Mouse (Mus musculus): Measurements from ENCODE around the gene Klf11.
"Not testable (repeated sequence)": the region's sequence is repeated elsewhere in the genome, so short reads cannot be mapped to it uniquely, and the experiment has no call there.

The Klf11 gene

DNA sequence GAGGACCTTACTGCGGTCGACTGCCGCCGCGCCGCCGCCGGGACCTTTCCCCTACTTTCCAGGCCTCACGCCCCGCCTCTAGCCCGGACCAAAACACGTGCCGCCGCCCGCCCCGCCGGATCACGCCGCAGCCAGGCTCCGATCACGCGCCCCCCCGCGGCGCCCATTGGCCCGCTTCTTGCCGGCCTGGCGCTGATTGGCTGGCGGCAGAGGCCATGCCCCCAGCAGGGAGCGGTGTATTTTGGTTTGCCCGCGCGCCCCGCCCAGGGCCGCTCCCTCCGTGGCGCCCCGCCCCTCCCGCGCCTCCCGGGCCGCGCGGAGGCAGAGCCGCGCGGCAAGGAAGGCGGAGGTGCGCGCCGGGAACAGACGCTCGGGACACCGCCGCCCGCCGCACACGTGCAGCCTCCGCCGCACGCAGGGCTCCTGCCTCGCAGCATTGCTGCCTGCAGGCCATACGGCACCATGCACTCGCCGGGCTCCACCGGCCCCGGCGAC, at the start of gene Klf11:
TSS of gene Klf11 (plus strand) at position 212 of the 495 bp plus-strand sequence.
- DNase-seq (ENCODE audit: low spot score in 2 of 2) = peak; percentile 96 to 97

DNA sequence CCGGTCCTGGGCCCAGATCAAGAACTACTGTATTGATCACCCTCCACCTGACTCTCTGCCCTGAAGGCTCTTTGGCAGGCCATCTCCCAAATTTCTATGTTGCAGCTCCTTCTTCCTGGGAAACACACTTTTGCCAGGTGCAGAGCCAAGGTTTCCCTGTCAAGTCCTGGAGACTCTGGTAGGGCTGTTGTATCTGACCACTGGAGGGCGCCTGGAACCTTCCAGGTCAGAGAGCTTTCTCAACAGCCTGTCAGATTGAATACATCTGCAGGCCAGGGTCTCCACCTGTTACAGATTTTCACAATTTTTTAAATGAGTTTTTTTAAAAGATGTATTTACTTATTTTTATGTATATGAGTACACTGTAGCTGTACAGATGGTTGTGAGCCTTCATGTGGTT, 47.8 kb upstream of the Klf11 start:
- DNase-seq (ENCODE audit: low spot score in 2 of 2) = peak; percentile 58 to 74

- DNase-seq (ENCODE audit: low spot score in 2 of 2) = no peak
Observed at GRCm38 (mm10) chr12:24606166-24606565, 44.9 kb upstream of the Klf11 start.

DNA sequence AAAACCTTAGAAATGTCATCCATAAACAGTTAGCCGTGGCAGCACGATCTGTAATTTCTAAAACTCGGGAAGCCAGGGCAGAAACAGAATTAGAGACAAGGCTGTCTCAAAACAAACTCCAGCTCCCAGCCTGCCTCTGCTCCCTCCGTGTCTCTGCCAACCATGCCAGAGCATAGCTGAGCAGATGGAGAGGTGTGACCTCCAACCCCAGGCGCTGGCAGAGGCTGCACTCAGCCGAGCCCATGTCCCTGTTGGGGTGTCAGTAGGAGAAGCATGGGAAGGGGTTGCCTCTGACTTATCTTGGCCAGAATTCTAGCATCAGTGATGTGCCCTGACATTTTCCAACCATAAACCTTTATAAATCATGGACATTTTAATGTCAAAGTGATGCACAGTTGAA, 38.5 kb upstream of the Klf11 start:
- no peak for DNase-seq (ENCODE audit: low spot score in 2 of 2)

GRCm38 (mm10) chr12:24614452-24615075, 36.5 kb upstream of the Klf11 start:
- DNase-seq (ENCODE audit: low spot score in 2 of 2) = no peak

GRCm38 (mm10) chr12:24615140-24615539, 35.9 kb upstream of the Klf11 start:
- no peak for DNase-seq (ENCODE audit: low spot score in 2 of 2)

DNA sequence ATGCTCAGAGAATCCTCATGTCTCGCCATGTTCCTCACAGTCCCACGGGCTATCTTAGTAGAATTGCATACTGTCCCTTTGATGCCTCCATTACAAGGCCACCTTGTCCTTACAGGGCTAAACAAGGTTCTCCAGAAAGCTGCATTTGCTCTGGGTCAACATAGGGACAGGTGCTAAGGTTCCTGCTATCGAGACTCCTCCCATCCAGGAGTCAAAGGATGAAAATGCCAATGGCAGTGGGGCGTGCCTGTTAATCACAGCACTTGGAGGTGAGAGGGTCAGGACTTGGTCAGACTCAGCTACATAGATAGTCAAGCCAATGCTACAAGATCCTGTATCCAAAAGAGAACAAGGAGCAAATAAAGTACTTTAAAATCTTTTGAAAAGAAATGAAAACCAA, 31.6 kb upstream of the Klf11 start:
- no peak for DNase-seq (ENCODE audit: low spot score in 2 of 2)

DNA sequence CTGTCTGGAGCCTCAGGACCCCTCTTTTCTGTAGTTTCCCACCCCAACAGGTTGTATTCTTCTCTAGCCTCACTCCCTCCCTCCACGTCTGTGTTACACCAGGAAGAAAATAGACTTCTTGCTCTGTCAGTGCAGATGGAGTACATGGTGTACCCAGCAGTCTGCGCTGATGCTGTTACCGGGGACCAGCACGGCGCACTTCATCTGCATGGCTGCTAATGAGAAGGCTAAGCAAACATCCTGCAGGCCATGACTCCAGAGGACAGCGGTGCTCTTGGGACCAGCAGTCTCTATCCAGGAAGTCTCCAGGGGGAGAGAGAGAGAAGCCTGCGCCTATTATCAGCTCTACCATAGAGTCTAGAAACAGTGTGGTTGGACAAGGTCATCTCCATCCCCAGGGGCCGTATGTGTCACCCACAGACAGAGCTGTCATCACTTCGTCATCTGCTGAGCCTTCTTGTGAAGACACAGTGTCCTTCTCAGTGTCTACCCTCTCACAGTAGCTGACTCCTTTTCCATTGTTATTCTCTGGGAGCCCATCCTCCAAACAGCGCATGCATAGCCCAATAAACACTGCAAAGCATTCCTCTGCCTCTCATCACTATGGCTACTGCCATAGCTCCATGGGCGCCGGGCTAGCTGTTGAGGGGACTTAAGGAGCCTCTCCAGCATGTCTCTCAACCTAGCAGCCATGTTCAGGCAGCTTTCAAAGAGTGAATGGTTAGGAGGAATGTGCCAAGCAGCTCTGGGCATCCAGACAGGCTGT, 27.4 kb upstream of the Klf11 start:
- DNase-seq (ENCODE audit: low spot score in 2 of 2) = no peak

- DNase-seq (ENCODE audit: low spot score in 2 of 2) = no peak
Observed at GRCm38 (mm10) chr12:24626401-24626800, 24.7 kb upstream of the Klf11 start.

DNA sequence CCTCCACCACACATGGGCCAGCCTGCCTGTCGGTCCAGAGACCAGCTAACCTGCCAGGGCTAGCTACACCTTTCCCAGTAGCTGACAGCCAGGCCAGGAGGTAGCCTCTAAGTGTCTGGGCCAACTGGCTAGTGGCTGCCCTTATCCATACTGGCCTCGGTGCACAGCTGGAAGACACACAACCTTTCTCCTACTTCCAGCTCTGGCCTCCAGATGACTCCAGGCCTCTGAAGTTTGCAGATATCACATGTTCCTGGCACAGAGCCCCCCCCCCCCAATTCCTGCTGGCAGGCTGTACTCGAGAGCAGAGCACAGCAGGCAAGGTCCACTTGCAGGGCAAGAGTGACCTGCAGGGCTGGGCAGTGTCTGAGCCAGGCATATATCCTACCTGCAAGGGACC, 23.9 kb upstream of the Klf11 start:
- no peak for DNase-seq (ENCODE audit: low spot score in 2 of 2)

GRCm38 (mm10) chr12:24630220-24630619, 20.9 kb upstream of the Klf11 start:
- no peak for DNase-seq (ENCODE audit: low spot score in 2 of 2)

GRCm38 (mm10) chr12:24632404-24632803, 18.7 kb upstream of the Klf11 start:
- no peak for DNase-seq (ENCODE audit: low spot score in 2 of 2)

GRCm38 (mm10) chr12:24633753-24634191, 17.3 kb upstream of the Klf11 start:
- DNase-seq (ENCODE audit: low spot score in 2 of 2) = no peak

GRCm38 (mm10) chr12:24634212-24634611, 16.9 kb upstream of the Klf11 start:
- no peak for DNase-seq (ENCODE audit: low spot score in 2 of 2)

GRCm38 (mm10) chr12:24634648-24635047, 16.4 kb upstream of the Klf11 start:
- no peak for DNase-seq (ENCODE audit: low spot score in 2 of 2)

DNA sequence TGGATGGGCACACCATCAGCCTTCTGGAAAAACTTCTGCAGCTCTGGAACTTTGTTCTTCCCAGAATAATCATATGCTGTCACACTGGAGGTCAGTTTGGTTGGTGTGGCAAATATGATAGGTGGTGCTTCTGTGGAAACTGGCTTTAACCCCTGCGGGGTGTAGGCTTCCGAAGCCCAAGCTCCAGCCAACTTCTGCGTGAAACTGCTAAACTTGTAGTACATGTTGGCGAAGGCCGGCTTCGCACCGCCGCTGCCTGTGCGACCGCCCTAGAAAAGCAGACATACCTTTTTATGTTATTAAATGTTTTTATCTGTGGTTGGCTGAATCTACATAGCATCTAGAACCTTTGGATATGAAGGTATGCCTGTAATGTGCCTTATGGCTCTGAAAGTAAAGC, 12.3 kb upstream of the Klf11 start:
- not testable (repeated sequence) for DNase-seq (ENCODE audit: low spot score in 2 of 2)

DNA sequence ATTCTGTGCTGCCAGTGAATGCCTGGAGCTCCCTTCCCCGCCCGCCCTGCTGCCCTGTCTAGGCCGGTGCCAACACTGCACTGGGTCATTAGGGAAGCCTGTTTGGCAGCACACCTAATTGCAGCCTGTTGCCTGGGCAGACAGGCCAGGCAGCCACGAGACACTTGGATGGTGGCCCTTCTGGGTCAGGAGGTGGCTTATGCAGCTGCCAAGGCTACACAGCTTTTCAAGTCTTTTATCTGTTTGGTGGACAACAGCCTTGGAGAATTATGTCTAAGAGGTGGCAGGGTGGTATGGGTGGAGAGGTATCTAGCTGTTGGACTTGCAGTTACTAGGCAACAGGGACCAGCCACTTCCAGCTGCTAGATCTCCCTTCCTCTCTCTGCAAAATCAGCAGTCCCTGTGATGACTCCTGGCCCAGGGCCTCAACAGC, 8.7 kb upstream of the Klf11 start:
- peak; percentile 44 to 69 for DNase-seq (ENCODE audit: low spot score in 2 of 2)

DNA sequence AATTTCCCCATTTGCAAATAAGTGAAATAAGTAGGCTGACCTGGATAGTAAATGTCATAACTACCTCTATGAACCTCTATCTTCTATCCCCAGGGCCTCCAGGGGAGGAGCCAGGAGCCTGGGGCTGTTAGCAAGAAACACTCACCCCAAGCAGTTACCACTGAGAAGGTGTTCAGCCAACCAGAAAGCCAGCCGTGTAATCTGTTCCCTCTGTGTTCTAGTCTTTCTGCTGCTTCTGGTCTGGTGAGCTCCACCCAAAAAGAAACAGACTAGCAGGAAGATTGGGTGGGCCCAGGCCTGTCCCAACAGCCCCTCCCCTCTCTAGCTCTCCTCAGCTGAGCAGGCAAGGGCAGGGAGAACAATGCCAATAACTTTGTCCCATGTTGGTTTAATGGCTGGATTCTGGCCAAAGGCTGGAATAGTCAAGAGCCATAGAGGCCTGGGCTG, 6.9 kb upstream of the Klf11 start:
- no peak for DNase-seq (ENCODE audit: low spot score in 2 of 2)

- no peak for DNase-seq (ENCODE audit: low spot score in 2 of 2)
Observed at GRCm38 (mm10) chr12:24645901-24646300, 5.2 kb upstream of the Klf11 start.

- no peak for DNase-seq (ENCODE audit: low spot score in 2 of 2)
Observed at GRCm38 (mm10) chr12:24648094-24648493, 3.0 kb upstream of the Klf11 start.

DNA sequence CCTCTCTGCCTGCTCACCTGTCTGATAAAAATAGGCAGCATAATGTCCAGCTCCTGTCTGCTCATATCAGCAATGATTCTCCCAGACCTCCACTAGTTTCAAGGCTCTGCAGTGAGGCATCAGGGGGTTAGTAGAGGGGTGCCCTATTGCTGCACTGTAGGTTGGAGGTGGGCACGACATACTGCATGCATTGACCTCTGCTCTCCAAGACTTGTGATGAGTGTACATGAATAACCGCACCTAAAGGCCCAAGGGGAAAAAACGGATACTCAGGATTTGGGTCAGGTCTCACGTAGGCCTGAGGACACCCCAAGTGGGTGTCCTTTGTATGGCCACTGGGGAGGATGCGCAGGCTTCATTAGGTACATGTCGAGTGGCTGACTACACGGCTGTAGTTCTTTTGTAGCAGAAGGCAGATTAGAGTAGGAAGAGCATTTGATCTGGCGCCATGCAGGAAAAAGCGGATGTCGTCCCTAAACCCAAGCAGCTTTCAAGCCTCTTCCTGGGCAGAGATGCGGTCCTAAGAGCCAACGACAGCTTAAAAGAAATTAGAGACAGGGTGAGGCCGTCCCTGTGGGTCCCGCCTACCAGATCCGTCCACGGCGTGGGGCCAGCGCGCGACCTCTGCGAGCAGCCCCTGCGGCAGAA, 535 bp upstream of the Klf11 start:
- DNase-seq (ENCODE audit: low spot score in 2 of 2) = peak; percentile 4 to 17

DNA sequence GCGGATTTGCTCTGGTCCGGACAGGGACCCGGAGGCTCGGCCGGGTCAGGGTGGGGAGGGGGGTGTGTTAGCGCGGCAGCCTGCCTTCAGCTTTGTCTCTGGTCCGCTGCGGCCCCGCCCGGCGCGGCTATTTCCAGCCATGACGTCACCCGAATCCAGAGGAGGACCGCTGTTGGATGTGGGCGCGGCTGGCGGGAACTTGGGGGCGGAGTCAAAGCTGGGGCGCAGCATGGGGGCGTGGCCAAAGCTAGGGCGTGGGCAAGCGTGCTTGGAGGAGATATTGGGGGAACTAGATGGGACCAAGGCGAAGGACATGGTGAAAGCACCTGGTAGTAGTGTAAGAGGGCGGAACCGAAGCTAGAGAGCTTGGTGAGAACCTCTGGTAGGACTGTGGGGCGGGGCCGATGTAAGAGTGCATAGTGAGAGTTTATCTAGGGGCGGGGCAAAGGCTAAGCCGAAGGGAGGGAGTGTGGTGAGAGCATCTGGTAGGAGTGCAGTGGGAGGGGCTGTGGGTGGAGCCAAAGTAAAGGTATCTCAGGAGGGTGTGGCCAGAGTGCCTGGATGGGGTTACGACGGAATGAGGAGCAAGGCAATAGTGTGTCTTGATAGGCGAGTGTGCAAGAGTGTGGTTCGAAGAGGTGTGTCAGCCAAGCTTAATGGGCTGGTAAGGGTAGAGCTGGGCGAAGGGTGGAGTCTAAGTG, 718 bp downstream of the Klf11 start:
- DNase-seq (ENCODE audit: low spot score in 2 of 2) = peak; percentile 87 to 92

Data from frontal cortex, postnatal 36 days (tissue).